Mouse (Mus musculus) C2C12 (cell line): ENCODE results near the gene Mpzl3.

Experiments used
- CEBPB ChIP-seq: IDR thresholded peaks from one replicate; pipeline ENCODE4 v1.6.1; 2011; ENCODE audit warnings: low read depth, mild to moderate bottlenecking, control low read depth, moderate library complexity
- CTCF ChIP-seq: IDR thresholded peaks from one replicate; pipeline ENCODE4 v1.5.1; 2011; ENCODE audit not compliant: control insufficient read depth, insufficient read depth, insufficient read length
- MAX ChIP-seq: IDR thresholded peaks from one replicate; pipeline ENCODE4 v1.6.1; 2011; ENCODE audit warnings: mild to moderate bottlenecking, control low read depth
- MYOD1 ChIP-seq: IDR thresholded peaks from one replicate; pipeline ENCODE4 v1.6.1; 2011; ENCODE audit warnings: low read depth; ENCODE audit not compliant: control insufficient read depth, insufficient read length
- MYOG ChIP-seq: IDR thresholded peaks from one replicate; pipeline ENCODE4 v1.6.1; 2011; ENCODE audit not compliant: control insufficient read depth, insufficient read length; ENCODE audit errors: extremely low read depth

GRCm38 (mm10) chr9:45083132-45083531, 28.1 kb downstream of the Mpzl3 start:
- no peak for TF ChIP-seq MYOD1
- no peak for TF ChIP-seq CTCF
- no peak for TF ChIP-seq MYOG
- TF ChIP-seq CEBPB = no peak
- TF ChIP-seq MAX = no peak
